Mouse (Mus musculus): ENCODE results near the gene Strbp.

GRCm38 (mm10) chr2:37735807-37736188 is 32.1 kb upstream of the Strbp start:
- no peak for TF ChIP-seq IRF4 (IDR thresholded peaks at IDR 0.05; ENCODE audit: low read depth, low read length)
- no peak for TF ChIP-seq POLR2A (IDR thresholded peaks at IDR 0.05; ENCODE audit: low read depth, low read length)
- no peak for TF ChIP-seq MAZ (IDR thresholded peaks at IDR 0.05; ENCODE audit: low read depth, low read length)
- no peak for TF ChIP-seq ZKSCAN1 (IDR thresholded peaks at IDR 0.05; ENCODE audit: borderline replicate concordance, low read depth, low read length)
- TF ChIP-seq GABPA (IDR thresholded peaks at IDR 0.05; ENCODE audit: insufficient replicate concordance, low read depth, low read length) = no peak
- no peak for TF ChIP-seq CTCF (conservative IDR thresholded peaks at IDR 0.05 in 1 of 2, IDR thresholded peaks at IDR 0.05 in 1 of 2; ENCODE audit: low read depth in 2 of 2, low read length in 2 of 2)

Measured in CH12.LX (cell line).